Mouse (Mus musculus) stomach, embryonic 15.5 days (tissue): ENCODE data around the gene Slc9a8. TPM values are rescaled to one million over a fixed set of nuclear protein-coding genes. Genes with fewer than 3 reads are reported as not detected.

Experiments
- polyA plus RNA-seq: library from polyadenylated mRNA; unstranded; fragments of >200 nt; fragmentation: Nextera tagmentation; extraction: Ambion mirVana; gene quantifications from 2 replicates; pipeline ENCODE4 v1.2.1, GENCODE M21; 2015

Slc9a8 gene
- polyA plus RNA-seq, 1 experiment from 2014 or later = 20.5 TPM

Other genes starting within 250 kb of the Slc9a8 start
- 1.4 and 1.5 TPM in 2 replicates for gene Kcnb1, start 231.6 kb upstream of the Slc9a8 start, polyA plus RNA-seq
- 18.2 and 20.2 TPM in 2 replicates for gene Ptgis, start 181.1 kb upstream of the Slc9a8 start, polyA plus RNA-seq
- 16.7 and 17.0 TPM in 2 replicates for gene B4galt5, start 72.5 kb upstream of the Slc9a8 start, polyA plus RNA-seq
- 66.5 and 71.9 TPM in 2 replicates for gene Rnf114, start 70.9 kb downstream of the Slc9a8 start, polyA plus RNA-seq
- 11.2 and 13.2 TPM in 2 replicates for gene Spata2, start 71.2 kb downstream of the Slc9a8 start, polyA plus RNA-seq
- 13.6 and 16.0 TPM in 2 replicates for gene Snai1, start 116.5 kb downstream of the Slc9a8 start, polyA plus RNA-seq
- 250 and 281 TPM in 2 replicates for gene Ube2v1, start 210.4 kb downstream of the Slc9a8 start, polyA plus RNA-seq
- 3.5 and 9.6 TPM in 2 replicates for gene Gm20431, start 239.8 kb downstream of the Slc9a8 start, polyA plus RNA-seq